Mouse (Mus musculus) heart, adult 2 months (tissue): ENCODE results near the gene Ptprh.

Experiments used
- CTCF ChIP-seq: fragments of 200-600 bp; IDR thresholded peaks from 2 replicates; pipeline ENCODE4 v1.8.1; 2022; ENCODE audit warnings: antibody characterized with exemption, mild to moderate bottlenecking, moderate library complexity
- EP300 ChIP-seq: fragments of 200-500 bp; IDR thresholded peaks from 2 replicates; pipeline ENCODE4 v1.6.1; 2011; ENCODE audit warnings: low read depth, low read length, control low read depth; ENCODE audit not compliant: insufficient read depth
- POLR2A ChIP-seq: fragments of 200-500 bp; IDR thresholded peaks from 2 replicates; pipeline ENCODE4 v1.6.1; 2011; ENCODE audit warnings: mild to moderate bottlenecking, low read depth, low read length, control low read depth; ENCODE audit not compliant: insufficient read depth

GRCm38 (mm10) chr7:4557167-4557560, 46.7 kb downstream of the Ptprh start:
- TF ChIP-seq EP300 (no peak), CTCF (no peak), POLR2A (no peak)
